Mouse (Mus musculus): ENCODE results near the gene Abcb5. TPM values are rescaled to one million over a fixed set of nuclear protein-coding genes. Genes with fewer than 3 reads are reported as not detected.
A peak's percentile ranks its signal among the peaks of the same experiment; 100 is the strongest.
"Not testable (repeated sequence)": the region's sequence is repeated elsewhere in the genome, so short reads cannot be mapped to it uniquely, and the experiment has no call there.

The Abcb5 gene
- not detected in 2 replicates for polyA plus RNA-seq (2015; fragmentation: Nextera tagmentation; extraction: Ambion mirVana)

DNA sequence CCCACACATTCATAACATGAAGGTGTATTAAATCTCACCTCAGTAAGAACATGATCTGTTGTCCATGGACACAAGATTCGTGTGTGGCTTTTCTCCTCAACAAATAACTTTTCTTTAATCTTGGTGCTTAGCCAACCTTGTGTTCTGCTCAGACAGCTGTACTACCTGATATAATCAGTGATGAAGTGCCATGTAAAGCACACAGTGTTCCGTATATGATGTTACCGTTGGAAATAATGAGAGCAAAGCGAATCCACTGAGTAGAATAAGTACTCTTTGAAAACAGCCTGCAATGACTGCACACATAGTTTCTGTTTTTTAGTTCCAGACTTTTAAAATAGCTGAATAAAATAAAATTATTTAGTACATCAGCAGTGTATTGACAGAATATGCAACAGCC lies at the start of gene Abcb5:
TSS of gene Abcb5 (minus strand) at position 101 of the 400 bp plus-strand sequence.
- no peak for ATAC-seq
- WGBS, result 92% methylated on average over 4 of the region's 4 CpGs
- Histone ChIP-seq H3K4me2 (replicated peaks) (no peak within 1 kb of the TSS), H3K27ac (no peak within 1 kb of the TSS), H3K9me3 (no peaks in the 10 kb centered on the region), H3K27me3 (no peaks in the 10 kb centered on the region), H3K4me1 (replicated peaks) (no peaks in the 10 kb centered on the region), H3K9ac (replicated peaks) (no peak within 1 kb of the TSS), H3K36me3 (no peaks in the 10 kb centered on the region), H3K4me3 (replicated peaks) (no peak within 1 kb of the TSS)

DNA sequence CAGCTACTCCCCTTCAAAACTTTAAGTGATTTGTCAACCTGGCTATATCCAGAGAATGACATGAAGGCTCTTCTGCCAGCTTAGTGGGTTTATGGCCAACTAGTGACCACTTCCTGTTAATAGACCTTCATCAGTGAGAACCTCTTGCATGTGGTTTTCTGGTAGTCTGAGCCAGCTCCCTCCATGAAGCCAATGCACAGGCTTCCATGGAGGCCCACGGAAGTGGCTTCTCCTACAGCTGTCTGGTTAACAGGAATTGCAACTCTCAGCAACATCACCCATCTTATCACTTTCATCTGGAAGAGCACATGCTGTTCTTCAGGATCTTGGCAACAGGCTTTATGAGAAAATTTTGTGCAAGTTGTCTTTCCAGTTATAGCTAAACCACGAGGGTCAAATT lies 33.0 kb upstream of the Abcb5 start:
- Histone ChIP-seq H3K4me3 (replicated peaks) (no peak overlapping the region), H3K36me3 (no peaks in the 10 kb centered on the region), H3K4me2 (replicated peaks) (no peak overlapping the region), H3K4me1 (replicated peaks) (0 out of 2 replicates have a peak, but pooled peaks cover 2% of the 10 kb centered on the region), H3K9ac (replicated peaks) (no peak overlapping the region), H3K27ac (no peak overlapping the region), H3K9me3 (no peaks in the 10 kb centered on the region), H3K27me3 (no peaks in the 10 kb centered on the region)
- ATAC-seq, result no peak
- WGBS, result 79% methylated on average over 2 of the region's 2 CpGs

DNA sequence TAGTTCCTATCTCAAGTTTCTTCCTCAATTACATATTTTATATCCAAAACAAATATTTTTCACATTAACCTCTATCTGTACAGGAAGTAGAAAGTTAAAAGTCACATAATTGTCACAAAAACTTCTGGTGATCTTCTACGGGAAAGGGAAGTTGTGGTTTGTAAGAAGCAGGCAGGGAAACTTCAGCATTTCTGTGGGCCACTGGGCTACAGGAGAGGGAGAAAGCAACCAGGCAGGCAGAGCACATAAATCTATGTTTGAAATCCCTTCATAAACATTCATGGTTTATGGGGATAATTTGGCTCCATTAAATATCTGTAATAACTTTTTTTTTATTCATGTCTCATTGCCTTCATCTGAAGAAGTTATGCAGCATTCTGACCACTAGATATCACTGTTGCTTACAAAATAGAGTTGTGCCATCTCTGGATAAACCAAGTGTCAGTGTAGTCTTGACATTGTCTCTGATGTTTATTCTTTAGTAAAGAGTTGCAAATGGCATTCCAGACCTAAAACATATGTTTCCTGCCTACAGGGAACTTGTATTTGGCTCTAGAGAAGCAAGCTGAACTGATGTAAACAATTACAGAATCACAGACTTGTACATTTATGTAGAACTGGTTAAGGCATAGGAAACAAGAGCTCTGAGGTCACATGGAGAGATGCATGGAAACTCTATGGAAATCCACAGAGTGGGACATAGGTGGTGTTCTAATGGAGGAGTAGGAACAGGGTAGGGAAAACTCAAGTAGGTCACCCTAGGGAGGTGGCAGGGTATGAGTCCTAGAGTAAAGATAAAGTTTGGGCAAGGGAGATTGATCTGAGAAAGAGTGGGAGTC lies 28.3 kb upstream of the Abcb5 start:
- WGBS, result 85% methylated on average over 1 of the region's 1 CpGs
- H3K9me3 ChIP-seq, result no peaks in the 10 kb centered on the region
- no peaks in the 10 kb centered on the region for H3K27me3 ChIP-seq
- ATAC-seq, result no peak
- no peaks in the 10 kb centered on the region for H3K36me3 ChIP-seq
- no peak overlapping the region for H3K4me2 ChIP-seq (replicated peaks)
- no peak overlapping the region for H3K9ac ChIP-seq (replicated peaks)
- H3K4me1 ChIP-seq (replicated peaks), result 0 out of 2 replicates have a peak, but pooled peaks cover 2% of the 10 kb centered on the region
- no peak overlapping the region for H3K27ac ChIP-seq
- H3K4me3 ChIP-seq (replicated peaks), result no peak overlapping the region

DNA sequence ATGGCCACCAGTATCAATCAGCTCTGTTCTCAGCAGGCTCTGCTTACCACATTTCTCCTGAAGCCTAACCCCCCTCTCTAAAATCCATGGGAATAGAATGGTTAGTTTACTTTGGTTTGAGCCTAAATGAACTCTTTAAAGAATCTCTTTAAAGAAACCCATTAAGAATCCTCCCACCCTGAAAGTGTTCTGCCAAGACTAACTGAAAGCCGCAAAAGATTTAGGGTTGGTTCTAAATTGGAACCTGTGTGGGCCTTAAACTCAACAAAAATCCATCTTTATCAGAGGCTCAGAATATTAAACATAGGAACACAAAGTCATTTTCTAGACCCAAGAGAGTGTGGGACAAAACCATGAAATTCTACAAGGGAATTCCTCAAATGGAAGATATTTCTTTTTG lies 18.6 kb upstream of the Abcb5 start:
- no peak overlapping the region for H3K4me3 ChIP-seq (replicated peaks)
- no peak overlapping the region for H3K4me2 ChIP-seq (replicated peaks)
- no peak overlapping the region for H3K9ac ChIP-seq (replicated peaks)
- H3K27ac ChIP-seq, result no peak overlapping the region
- H3K9me3 ChIP-seq, result no peaks in the 10 kb centered on the region
- H3K27me3 ChIP-seq, result no peaks in the 10 kb centered on the region
- 50% methylated on average over 1 of the region's 1 CpGs for WGBS
- no peaks in the 10 kb centered on the region for H3K36me3 ChIP-seq
- ATAC-seq, result no peak
- no peaks in the 10 kb centered on the region for H3K4me1 ChIP-seq (replicated peaks)

DNA sequence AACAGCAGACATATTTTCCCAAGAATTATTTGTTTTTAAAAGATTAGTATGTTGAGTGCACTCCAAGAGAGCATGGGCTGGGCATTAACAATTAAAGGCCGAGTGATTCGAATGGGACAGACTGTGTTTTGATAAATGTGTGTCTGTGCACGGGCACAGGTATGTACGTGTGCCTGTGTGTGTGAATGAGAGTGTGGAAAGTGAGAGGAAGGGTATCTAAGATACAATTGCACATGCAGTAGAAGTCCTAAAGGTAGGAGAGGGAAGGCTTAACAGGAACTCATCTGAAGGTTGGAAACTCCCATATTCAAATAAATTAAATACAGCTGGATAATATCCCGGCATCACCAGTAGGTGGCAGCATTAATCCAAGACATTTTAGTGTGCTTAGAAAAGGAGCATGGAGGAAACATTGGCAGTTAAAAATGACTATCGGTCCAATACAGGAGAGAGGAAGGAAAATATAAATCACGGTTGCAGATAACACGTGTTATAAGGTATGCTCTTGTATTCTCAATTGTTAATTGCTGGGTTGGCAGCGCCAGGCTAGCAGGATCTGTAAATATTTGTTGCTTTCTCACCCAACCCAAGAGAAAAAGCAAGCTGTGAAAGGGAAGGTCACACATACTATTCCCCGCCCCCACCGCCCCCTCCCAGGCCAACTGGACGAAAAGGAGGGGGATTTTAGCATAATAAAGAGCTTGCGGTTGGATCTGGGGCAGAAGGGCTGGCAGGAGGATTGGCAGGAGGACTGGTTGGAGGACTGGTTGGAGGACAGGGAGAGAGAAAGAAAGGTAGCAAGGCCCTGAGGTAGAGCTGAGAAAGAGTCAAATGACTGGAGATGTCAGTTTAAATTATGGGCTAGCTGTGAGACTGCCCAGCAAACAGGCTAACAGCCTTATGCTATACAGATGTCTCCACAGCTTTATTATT lies 35.6 kb downstream of the Abcb5 start:
- Histone ChIP-seq H3K4me3 (replicated peaks) (peak overlapping the region; percentile 24), H3K4me2 (replicated peaks) (peak overlapping the region; percentile 46), H3K27me3 (no peaks in the 10 kb centered on the region), H3K36me3 (no peaks in the 10 kb centered on the region), H3K9me3 (no peaks in the 10 kb centered on the region), H3K4me1 (replicated peaks) (peaks cover 5% of the 10 kb centered on the region), H3K9ac (replicated peaks) (peak overlapping the region; percentile 42; the same call in 1 of the 2 replicates), H3K27ac (no peak overlapping the region)
- 24% methylated on average over 13 of the region's 13 CpGs for WGBS
- peak; percentile 80 for ATAC-seq

DNA sequence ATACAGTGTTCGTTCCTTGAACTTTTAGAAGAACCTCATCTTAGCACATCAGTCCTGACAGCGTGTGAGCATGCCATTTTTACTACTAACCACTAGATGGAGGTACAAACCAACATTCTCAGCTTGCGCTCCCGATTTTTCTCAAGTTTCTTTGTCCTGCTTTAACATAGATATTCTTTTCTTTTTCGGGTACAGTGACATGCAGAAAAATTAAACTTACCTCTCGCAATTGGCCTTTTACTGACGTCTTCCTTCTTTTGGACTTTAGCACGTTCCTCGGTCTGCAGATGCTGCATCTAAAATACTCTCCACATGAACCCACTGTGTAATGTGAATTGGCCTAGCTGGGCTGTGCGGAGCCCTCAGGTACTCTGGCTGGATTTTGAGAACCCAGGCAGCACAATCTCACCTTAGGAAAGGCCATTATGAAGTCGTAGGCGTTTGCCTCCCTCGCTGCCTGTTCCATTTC lies 39.4 kb downstream of the Abcb5 start:
- H3K9ac ChIP-seq (replicated peaks), result no peak overlapping the region; the same call in 1 of the 2 replicates
- H3K4me1 ChIP-seq (replicated peaks), result peaks cover 5% of the 10 kb centered on the region
- peak overlapping the region; percentile 16; the same call in 1 of the 2 replicates for H3K4me3 ChIP-seq (replicated peaks)

DNA sequence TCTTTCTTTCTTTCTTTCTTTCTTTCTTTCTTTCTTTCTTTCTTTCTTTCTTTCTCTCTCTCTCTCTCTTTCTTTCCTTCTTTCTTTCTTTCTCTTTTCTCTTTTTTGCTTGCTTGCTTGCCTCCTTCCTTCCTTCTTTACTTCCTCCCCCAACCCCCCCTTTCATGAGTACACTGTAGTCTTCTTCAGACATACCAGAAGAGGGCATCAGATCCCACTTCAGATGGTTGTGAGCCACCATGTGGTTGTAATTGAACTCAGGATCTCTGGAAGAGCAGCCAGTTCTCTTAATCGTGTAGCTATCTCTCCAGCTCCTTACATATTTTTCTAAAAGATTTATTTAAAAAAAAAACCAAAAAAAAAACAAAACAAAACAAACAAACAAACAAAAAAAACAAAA lies 42.3 kb downstream of the Abcb5 start:
- H3K4me1 ChIP-seq (replicated peaks); H3K9ac ChIP-seq (replicated peaks); ATAC-seq; H3K4me2 ChIP-seq (replicated peaks); H3K4me3 ChIP-seq (replicated peaks); H3K9me3 ChIP-seq; H3K36me3 ChIP-seq; H3K27me3 ChIP-seq; H3K27ac ChIP-seq: not testable (repeated sequence)
- WGBS, result 67% methylated on average over 1 of the region's 1 CpGs

More for the DNA sequence above, 39.4 kb downstream of the Abcb5 start:
- WGBS, result 17% methylated on average over 13 of the region's 13 CpGs
- ATAC-seq, result peak; percentile 76
- H3K9me3 ChIP-seq, result no peaks in the 10 kb centered on the region
- no peaks in the 10 kb centered on the region for H3K27me3 ChIP-seq
- no peak overlapping the region for H3K27ac ChIP-seq
- peak overlapping the region; percentile 46 for H3K4me2 ChIP-seq (replicated peaks)
- H3K36me3 ChIP-seq, result no peaks in the 10 kb centered on the region

DNA sequence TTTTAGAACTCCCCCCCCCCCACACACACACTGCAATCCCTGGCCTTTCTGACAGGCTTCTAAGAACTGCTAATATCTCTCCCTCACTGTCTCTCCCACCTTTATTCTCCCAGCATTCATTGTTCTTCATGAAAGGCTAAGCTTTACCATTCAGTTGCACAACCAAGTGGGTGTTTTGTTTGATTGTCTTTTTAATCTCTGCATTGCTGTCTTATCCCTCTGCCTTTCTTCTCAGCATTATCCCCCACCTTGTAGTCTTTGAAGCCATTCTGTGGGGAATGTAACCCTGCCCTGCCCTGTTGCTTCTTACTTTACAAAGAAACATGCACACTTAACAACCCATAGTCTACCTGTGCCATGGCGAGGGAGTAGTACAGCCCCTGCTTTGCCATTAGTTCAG lies 48.5 kb downstream of the Abcb5 start:
- Histone ChIP-seq H3K27ac (no peak overlapping the region), H3K27me3 (no peaks in the 10 kb centered on the region), H3K36me3 (no peaks in the 10 kb centered on the region), H3K9me3 (no peaks in the 10 kb centered on the region), H3K4me3 (replicated peaks) (no peak overlapping the region), H3K4me1 (replicated peaks) (no peaks in the 10 kb centered on the region), H3K9ac (replicated peaks) (no peak overlapping the region), H3K4me2 (replicated peaks) (no peak overlapping the region)
- ATAC-seq, result no peak
- WGBS, result 26% methylated on average over 1 of the region's 1 CpGs

DNA sequence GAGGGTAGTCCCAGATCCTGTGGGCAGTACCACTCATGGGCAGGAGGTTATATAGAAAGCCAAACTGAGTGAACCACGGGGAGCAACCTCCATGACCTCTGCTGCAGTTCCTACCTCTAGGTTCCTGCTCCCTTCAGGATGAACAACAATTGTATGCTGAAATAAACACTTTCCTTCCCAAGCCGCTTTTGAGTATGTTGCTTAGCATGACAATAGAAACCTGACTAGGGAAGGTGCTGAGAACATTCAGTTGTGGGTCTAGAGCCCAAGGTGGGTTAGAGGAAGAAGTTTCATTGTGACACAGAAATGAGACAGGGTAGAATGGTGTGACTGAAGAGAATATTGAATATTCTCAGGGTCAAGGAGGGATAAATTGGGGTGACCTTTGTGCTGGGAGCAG lies 55.9 kb downstream of the Abcb5 start:
- Histone ChIP-seq H3K27ac (no peak overlapping the region), H3K36me3 (no peaks in the 10 kb centered on the region), H3K4me3 (replicated peaks) (no peak overlapping the region), H3K4me2 (replicated peaks) (no peak overlapping the region), H3K27me3 (no peaks in the 10 kb centered on the region), H3K4me1 (replicated peaks) (no peaks in the 10 kb centered on the region), H3K9me3 (no peaks in the 10 kb centered on the region), H3K9ac (replicated peaks) (no peak overlapping the region)
- 69% methylated on average over 2 of the region's 2 CpGs for WGBS
- no peak for ATAC-seq

DNA sequence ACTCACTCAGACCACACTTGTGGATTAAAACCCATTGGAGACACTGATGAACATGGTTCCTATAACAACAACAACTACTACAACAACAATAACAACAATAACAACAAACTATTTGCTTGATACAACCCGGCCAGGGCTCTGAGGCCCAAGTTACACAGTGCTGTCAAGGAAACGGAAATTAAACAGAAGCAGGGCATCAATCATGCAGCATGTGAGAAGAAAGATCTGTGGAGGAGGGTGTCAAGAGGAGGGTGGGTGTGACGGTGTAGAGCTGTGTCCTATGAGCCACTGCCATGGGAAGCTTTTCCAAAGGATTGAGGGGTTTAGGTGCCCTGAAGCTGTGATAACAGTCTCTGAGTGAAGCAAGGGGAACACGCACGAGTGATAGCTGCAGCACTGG lies 64.0 kb downstream of the Abcb5 start:
- Histone ChIP-seq H3K36me3 (no peaks in the 10 kb centered on the region), H3K4me3 (replicated peaks) (no peak overlapping the region)
- no peak for ATAC-seq

DNA sequence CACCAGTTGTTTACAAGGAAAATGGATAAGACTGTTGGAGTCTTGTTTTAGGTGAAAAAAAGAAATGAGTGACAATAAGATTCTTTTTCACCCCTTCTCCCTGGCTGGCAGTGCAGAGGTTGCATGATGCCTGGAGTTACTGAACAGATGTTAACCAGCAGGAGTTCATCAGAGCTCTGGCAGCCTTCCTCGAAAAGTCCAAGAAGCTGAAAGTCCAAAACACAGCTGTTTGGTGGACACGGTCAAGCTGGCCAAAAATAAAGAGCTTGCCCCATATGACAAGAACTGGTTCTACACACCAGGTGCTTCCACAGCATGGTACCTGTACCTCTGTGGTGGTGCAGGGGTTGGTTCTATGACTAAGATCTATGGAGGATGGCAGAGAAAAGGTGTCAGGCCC lies 78.3 kb downstream of the Abcb5 start:
- WGBS, result 86% methylated on average over 2 of the region's 2 CpGs
- Histone ChIP-seq H3K27me3 (no peaks in the 10 kb centered on the region), H3K4me3 (replicated peaks) (no peak overlapping the region), H3K9ac (replicated peaks) (no peak overlapping the region), H3K36me3 (no peaks in the 10 kb centered on the region), H3K27ac (no peak overlapping the region), H3K9me3 (no peaks in the 10 kb centered on the region), H3K4me2 (replicated peaks) (no peak overlapping the region), H3K4me1 (replicated peaks) (no peaks in the 10 kb centered on the region)
- ATAC-seq, result no peak

More for the DNA sequence above, 64.0 kb downstream of the Abcb5 start:
- Histone ChIP-seq H3K9me3 (no peaks in the 10 kb centered on the region), H3K9ac (replicated peaks) (no peak overlapping the region), H3K4me1 (replicated peaks) (no peaks in the 10 kb centered on the region), H3K4me2 (replicated peaks) (no peak overlapping the region), H3K27ac (no peak overlapping the region), H3K27me3 (no peaks in the 10 kb centered on the region)
- 79% methylated on average over 5 of the region's 5 CpGs for WGBS

DNA sequence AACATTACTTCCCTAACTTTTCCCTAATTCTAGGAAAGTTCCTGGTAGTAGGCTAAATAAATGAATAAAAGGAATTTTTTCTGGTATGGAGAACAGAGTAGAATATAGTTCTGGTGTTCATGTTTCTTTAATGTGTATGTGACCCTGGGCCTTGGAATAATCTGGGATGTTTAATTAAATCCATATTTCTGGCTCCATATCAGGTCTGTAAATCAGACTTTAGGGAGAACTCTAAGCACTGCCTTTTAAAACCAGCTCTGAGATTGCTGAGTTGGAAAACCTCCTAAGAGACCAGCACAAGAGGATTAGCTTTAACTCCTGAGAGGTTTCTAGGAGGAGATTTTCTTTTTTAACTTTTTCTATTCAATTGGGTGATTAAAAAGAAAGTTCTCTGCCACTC lies 83.4 kb downstream of the Abcb5 start:
- Histone ChIP-seq H3K27ac (no peak overlapping the region), H3K9me3 (no peaks in the 10 kb centered on the region), H3K9ac (replicated peaks) (no peak overlapping the region), H3K36me3 (no peaks in the 10 kb centered on the region), H3K4me3 (replicated peaks) (no peak overlapping the region), H3K27me3 (no peaks in the 10 kb centered on the region), H3K4me2 (replicated peaks) (no peak overlapping the region), H3K4me1 (replicated peaks) (no peaks in the 10 kb centered on the region)
- ATAC-seq, result no peak

All from midbrain, embryonic 13.5 days (tissue).